Mouse (Mus musculus) hindbrain, embryonic 14.5 days (tissue): ENCODE measurements at regions not wholly inside any gene's neighbourhood (a gene's known extent, or its start where the extent isn't known, plus 50 kb on each side); places are given as distances from the start of the nearest gene placed in this dataset.

Experiments used
- ATAC-seq: fragments of 200-750 bp; cut with Nextera tagmentation; 2 replicates; pipeline ENCODE4 v1.8.0; 2017; ENCODE audit warnings: moderate number of reproducible peaks, mild to moderate bottlenecking, moderate TSS enrichment, moderate library complexity; ENCODE audit not compliant: low FRiP score
- DNase-seq: peaks from one replicate; pipeline ENCODE4 v3.0.0-alpha.2; 2015; ENCODE audit warnings: low spot score
- H3K27ac ChIP-seq: fragments of 300-500 bp; sonication (generic); 2 replicates; pipeline ENCODE4 v1.5.1; 2014; ENCODE audit warnings: mild to moderate bottlenecking, moderate library complexity
- H3K27me3 ChIP-seq: fragments of 300-500 bp; sonication (generic); 2 replicates; pipeline ENCODE4 v1.6.1; 2014; ENCODE audit warnings: mild to moderate bottlenecking, low read length, mixed read lengths; ENCODE audit not compliant: control insufficient read depth, insufficient read depth
- H3K36me3 ChIP-seq: fragments of 300-500 bp; sonication (generic); replicated peaks from 2 replicates; pipeline ENCODE4 v1.6.1; 2014; ENCODE audit not compliant: control insufficient read depth, insufficient read depth
- H3K4me1 ChIP-seq: fragments of 300-500 bp; sonication (generic); replicated peaks from 2 replicates; pipeline ENCODE4 v1.6.1; 2014; ENCODE audit warnings: antibody characterized with exemption, low read length, mixed read lengths; ENCODE audit not compliant: control insufficient read depth, insufficient read depth
- H3K4me2 ChIP-seq: fragments of 300-500 bp; sonication (generic); replicated peaks from 2 replicates; pipeline ENCODE4 v1.6.1; 2014; ENCODE audit warnings: mild to moderate bottlenecking, moderate library complexity
- H3K4me3 ChIP-seq: fragments of 300-500 bp; sonication (generic); replicated peaks from 2 replicates; pipeline ENCODE4 v1.5.1; 2014; ENCODE audit warnings: mild to moderate bottlenecking, low read length
- H3K9ac ChIP-seq: fragments of 300-500 bp; sonication (generic); 2 replicates; pipeline ENCODE4 v1.6.1; 2014
- H3K9me3 ChIP-seq: fragments of 300-500 bp; sonication (generic); 2 replicates; pipeline ENCODE4 v1.6.1; 2016; ENCODE audit warnings: low read length; ENCODE audit not compliant: control insufficient read depth
- WGBS: fragments of 180-500 bp; shearing (Covaris S2); extraction: QIAGEN DNeasy Blood & Tissue Kit; methylation state at CpG from one replicate; pipeline ENCODE4 v1.1.7; 2014; 5-methylcytosine and 5-hydroxymethylcytosine counted together

DNA sequence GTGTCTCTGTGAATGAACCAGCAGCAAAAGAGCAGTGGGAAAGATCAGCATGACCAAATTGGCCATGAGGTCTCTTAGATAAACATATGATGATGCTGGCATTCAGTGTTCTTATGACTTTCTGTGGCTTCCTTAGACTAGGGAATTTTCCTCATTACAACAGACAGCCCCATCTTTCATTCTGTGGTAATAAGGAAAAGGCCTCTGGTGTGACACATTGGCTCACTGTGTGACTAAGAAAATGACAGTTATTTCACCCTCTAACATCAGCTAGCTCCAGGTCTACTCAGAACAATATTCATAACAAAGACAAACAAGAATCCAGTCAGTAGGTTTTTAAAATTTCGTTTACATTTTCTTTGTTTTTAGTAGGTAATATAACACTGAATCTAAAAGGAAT lies 103.8 kb upstream of the Inhba start:
- ATAC-seq (no peak), DNase-seq (no peak)
- Histone ChIP-seq H3K9me3 (no peaks in the 10 kb centered on the region), H3K4me1 (no peaks in the 10 kb centered on the region), H3K27me3 (no peaks in the 10 kb centered on the region), H3K4me2 (no peak overlapping the region), H3K27ac (no peak overlapping the region), H3K36me3 (no peaks in the 10 kb centered on the region), H3K4me3 (no peak overlapping the region), H3K9ac (no peak overlapping the region)
- WGBS = 77% methylated on average over 1 of the region's 1 CpGs

DNA sequence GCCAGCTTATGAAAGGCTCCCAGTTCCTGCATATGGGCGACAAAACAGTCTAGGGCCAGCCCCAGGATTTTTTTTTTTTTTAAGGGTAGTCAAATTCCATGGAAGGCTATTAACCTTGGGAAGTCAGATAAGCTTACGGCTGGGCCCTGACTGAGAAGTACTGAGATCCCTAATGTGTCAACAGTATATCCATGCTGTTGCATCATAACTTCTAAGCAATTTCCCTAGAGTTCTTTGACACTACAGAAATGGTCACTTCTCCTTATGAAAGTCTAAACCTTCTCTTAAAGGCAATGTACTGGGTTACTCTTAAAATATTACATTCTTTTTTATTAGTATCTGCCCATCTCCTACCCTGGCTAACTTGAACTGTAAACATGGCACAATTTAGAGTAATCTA lies 101.1 kb upstream of the Inhba start:
- no peak for DNase-seq
- Histone ChIP-seq H3K9me3 (no peaks in the 10 kb centered on the region), H3K9ac (no peak overlapping the region), H3K27me3 (no peaks in the 10 kb centered on the region), H3K4me2 (no peak overlapping the region), H3K4me1 (no peaks in the 10 kb centered on the region), H3K4me3 (no peak overlapping the region), H3K36me3 (no peaks in the 10 kb centered on the region), H3K27ac (no peak overlapping the region)
- WGBS = 87% methylated on average over 2 of the region's 2 CpGs
- no peak for ATAC-seq

DNA sequence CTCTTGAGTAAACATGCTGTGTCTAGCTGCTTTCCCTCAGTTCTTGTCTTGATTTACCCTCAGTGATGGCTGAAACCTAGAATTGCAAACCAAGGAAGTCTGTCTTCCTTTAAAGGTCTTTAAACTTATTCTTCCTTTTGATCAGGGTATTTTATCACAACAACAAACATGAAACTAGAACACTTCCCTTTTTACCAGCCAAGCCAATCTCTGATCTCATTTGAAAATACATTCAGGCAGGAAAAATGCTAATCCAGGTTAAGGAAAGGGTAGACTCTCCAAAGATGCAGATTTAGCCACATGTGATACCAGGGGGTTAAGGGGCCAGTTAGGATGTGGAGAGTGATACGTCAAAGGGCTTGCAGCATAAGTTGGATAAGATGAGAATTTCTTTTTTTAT lies 100.4 kb upstream of the Inhba start:
- Histone ChIP-seq H3K36me3 (no peaks in the 10 kb centered on the region), H3K27ac (no peak overlapping the region)

DNA sequence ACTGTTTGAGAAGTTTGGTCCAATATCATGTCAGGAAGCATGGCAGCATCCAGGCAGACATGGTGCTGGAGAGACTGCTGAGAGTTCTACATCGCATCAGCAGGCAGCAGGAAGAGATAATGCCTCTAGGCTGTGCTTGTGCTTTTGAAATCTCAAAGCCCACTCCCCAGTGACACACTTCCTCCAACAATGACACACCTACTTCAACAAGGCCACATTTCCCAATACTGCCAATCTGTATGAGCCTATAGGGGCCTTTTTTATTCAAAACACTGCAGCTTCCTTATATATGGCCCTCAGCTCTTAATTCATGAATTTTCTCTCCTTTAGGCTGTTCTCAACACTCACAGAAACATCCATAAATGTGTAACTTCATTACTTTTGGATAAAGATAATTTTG lies 97.4 kb upstream of the Inhba start:
- Histone ChIP-seq H3K27me3 (no peaks in the 10 kb centered on the region), H3K4me3 (no peak overlapping the region), H3K27ac (no peak overlapping the region), H3K9me3 (no peaks in the 10 kb centered on the region), H3K4me2 (no peak overlapping the region), H3K36me3 (no peaks in the 10 kb centered on the region), H3K9ac (no peak overlapping the region), H3K4me1 (no peaks in the 10 kb centered on the region)
- DNase-seq (no peak), ATAC-seq (no peak)
- WGBS = 88% methylated on average over 1 of the region's 1 CpGs

More for the DNA sequence above, 100.4 kb upstream of the Inhba start:
- Histone ChIP-seq H3K9me3 (no peaks in the 10 kb centered on the region), H3K4me2 (no peak overlapping the region), H3K4me1 (no peaks in the 10 kb centered on the region), H3K9ac (no peak overlapping the region), H3K27me3 (no peaks in the 10 kb centered on the region), H3K4me3 (no peak overlapping the region)
- 96% methylated on average over 1 of the region's 1 CpGs for WGBS
- DNase-seq (no peak), ATAC-seq (no peak)

DNA sequence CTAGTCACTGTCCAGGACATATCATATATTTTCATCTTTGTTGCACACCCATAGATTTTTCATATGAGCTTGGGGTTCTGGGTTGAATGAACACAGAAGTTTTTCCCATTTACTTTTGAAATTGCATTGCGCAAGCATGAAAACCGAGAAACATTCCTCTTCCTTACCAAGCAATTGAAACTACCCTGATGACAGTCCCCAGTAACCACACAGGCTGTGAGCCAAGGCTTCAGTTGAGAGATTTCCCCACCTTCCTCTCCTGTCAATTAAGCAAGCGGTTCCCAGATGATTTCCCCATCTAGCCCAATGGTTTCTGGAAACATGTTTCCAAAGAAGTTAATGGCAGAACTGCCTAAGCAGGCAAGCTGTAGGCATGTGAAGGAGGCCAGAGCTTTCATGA lies 81.8 kb upstream of the Inhba start:
- DNase-seq = no peak
- H3K9me3 ChIP-seq = no peaks in the 10 kb centered on the region
- no peak overlapping the region for H3K4me3 ChIP-seq
- no peaks in the 10 kb centered on the region for H3K36me3 ChIP-seq
- H3K4me2 ChIP-seq = no peak overlapping the region
- no peak overlapping the region for H3K9ac ChIP-seq
- H3K27me3 ChIP-seq = no peaks in the 10 kb centered on the region
- H3K27ac ChIP-seq = no peak overlapping the region
- no peaks in the 10 kb centered on the region for H3K4me1 ChIP-seq
- WGBS = 82% methylated on average over 3 of the region's 3 CpGs
- no peak for ATAC-seq

DNA sequence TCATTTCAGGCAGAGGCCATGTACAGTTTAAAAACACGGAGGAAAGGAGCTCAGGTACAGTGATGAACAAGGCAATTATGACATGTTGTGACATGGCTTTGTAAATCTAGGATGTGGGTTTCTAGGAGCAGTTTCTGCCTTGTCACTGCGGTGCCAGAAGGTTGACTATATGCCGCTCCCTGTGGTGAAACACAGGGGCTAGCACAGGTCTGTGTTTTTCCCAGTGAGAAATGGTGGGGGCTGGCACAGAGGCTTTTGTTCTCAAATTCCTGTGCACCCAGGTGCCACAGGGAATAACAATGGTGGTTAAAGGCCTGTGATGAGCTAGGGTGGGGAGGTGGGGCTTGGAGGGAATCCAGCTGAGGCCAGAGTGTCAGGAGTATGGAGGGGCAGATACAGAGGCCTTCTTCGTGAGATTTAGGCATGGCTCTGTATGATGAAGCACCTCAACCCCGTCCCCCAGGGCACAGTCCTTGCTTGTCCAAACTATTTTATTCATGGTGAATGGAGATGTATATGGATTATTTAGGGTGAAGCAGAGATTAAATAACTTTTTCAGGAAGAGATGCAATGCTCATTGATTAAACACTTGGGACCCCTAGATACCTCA lies 80.0 kb upstream of the Inhba start:
- no peak overlapping the region for H3K9ac ChIP-seq
- no peak overlapping the region for H3K4me2 ChIP-seq
- 35% methylated on average over 5 of the region's 5 CpGs for WGBS
- H3K9me3 ChIP-seq = no peaks in the 10 kb centered on the region
- no peak for ATAC-seq
- no peak overlapping the region for H3K4me3 ChIP-seq
- H3K36me3 ChIP-seq = no peaks in the 10 kb centered on the region
- no peak overlapping the region for H3K27ac ChIP-seq
- no peaks in the 10 kb centered on the region for H3K4me1 ChIP-seq
- no peak for DNase-seq
- no peaks in the 10 kb centered on the region for H3K27me3 ChIP-seq

DNA sequence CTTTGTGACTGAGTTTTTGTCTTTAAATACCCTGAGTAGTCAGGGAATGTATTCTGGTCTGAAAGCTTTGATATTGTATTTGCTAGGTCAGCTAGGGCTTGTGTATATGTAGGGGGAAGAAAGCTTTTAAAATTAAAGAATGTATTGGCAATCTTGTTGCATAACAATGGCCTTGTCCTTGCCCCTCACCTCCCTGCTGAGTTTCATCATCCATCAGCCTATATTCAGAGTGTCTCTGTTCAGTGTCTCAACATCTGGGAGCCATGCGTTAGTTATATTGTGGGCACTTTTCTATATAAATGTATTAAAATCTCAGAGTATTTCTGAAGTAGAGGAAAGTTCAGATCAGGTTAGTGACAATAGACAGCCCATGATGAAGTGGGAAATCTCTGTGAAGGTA lies 76.0 kb upstream of the Inhba start:
- H3K9ac ChIP-seq = no peak overlapping the region
- WGBS = 64% methylated on average over 1 of the region's 1 CpGs
- H3K27me3 ChIP-seq = no peaks in the 10 kb centered on the region
- H3K4me2 ChIP-seq = no peak overlapping the region
- no peaks in the 10 kb centered on the region for H3K4me1 ChIP-seq
- no peak overlapping the region for H3K27ac ChIP-seq
- no peak for DNase-seq
- no peaks in the 10 kb centered on the region for H3K9me3 ChIP-seq
- no peak for ATAC-seq
- no peaks in the 10 kb centered on the region for H3K36me3 ChIP-seq
- H3K4me3 ChIP-seq = no peak overlapping the region

DNA sequence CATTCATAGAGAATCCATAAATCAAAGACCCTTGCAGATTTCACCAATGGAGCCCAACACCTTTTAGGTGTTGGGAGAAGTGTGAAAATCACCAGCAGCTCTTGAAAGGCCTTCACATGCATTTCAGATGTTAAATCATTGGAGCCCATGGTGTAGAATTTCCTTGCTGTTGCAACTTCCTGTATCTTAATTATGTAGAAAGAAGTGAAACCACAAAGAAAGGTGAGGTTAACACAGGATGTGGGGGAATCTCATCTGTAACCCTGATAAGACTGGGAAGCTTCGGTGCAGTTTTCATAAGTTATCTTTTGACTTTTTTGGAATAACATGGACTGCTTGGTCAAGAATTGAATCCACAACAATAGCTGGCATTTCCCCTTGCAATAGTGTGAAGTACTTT lies 75.5 kb upstream of the Inhba start:
- Histone ChIP-seq H3K27ac (no peak overlapping the region), H3K4me3 (no peak overlapping the region), H3K9ac (no peak overlapping the region), H3K4me2 (no peak overlapping the region), H3K27me3 (no peaks in the 10 kb centered on the region), H3K9me3 (no peaks in the 10 kb centered on the region), H3K36me3 (no peaks in the 10 kb centered on the region), H3K4me1 (no peaks in the 10 kb centered on the region)
- 86% methylated on average over 1 of the region's 1 CpGs for WGBS
- no peak for DNase-seq
- ATAC-seq = no peak

DNA sequence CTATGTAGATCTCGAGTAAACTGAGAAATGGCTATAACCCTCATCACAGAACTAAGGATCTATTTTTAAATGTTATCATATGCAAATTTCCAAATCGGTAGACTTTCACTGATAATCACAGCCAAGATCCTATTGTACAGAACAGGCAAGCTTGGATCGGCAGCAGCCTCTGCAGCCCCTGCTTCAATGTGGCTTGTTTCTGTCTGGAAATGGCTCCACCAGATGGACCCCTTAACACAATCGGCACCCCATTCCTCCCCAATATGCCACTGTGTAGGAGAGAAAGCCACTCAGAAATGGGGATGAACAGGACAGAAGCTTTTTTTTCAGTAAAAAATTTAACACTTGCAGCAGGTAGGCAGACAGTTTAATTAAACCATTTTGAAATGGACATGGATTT lies 61.5 kb upstream of the Inhba start:
- Histone ChIP-seq H3K9ac (no peak overlapping the region), H3K9me3 (no peaks in the 10 kb centered on the region), H3K36me3 (no peaks in the 10 kb centered on the region), H3K27ac (no peak overlapping the region), H3K4me2 (no peak overlapping the region), H3K4me1 (no peaks in the 10 kb centered on the region), H3K4me3 (no peak overlapping the region), H3K27me3 (no peaks in the 10 kb centered on the region)
- 88% methylated on average over 4 of the region's 4 CpGs for WGBS
- no peak for DNase-seq
- ATAC-seq = no peak

DNA sequence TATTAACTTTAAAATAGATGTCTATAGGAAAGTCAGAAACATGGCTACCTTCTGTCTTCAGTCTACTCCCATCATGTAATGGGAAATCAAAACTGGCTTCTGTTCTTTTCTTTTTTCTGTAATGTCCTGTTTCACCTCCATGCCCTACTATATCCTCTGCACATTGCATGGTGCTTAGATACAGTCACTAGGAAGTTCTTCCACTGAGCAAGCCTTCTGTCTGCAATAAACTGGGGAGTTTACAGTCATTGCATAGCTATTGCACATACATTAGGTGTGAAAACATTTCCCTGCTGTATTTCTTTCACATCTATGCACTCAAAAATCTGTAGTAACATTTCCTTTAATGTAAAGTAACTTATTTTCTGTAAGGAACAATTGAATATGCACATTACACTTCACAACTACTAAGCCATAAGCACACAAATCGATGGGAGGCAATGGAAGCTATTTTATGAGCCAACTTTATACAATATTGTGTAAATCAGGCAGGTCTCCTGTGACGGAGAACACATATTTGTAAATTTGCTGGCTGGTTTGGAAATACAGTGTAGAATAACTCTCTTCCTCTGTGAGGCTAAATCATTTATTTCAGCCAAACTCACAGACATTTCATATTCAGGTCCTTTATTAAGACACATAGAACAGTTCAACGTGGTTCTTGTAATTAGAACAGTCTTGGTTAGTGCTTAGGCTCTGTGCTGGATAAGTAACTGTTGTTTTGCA lies 60.6 kb upstream of the Inhba start:
- H3K27me3 ChIP-seq = no peaks in the 10 kb centered on the region
- no peak overlapping the region for H3K4me2 ChIP-seq
- no peaks in the 10 kb centered on the region for H3K4me1 ChIP-seq
- H3K4me3 ChIP-seq = no peak overlapping the region
- no peak overlapping the region for H3K27ac ChIP-seq
- H3K9me3 ChIP-seq = no peaks in the 10 kb centered on the region
- no peak overlapping the region for H3K9ac ChIP-seq
- DNase-seq (no peak), ATAC-seq (no peak)
- H3K36me3 ChIP-seq = no peaks in the 10 kb centered on the region
- WGBS = 73% methylated on average over 3 of the region's 3 CpGs
